Mouse (Mus musculus) megakaryocyte, embryonic 14.5 days (primary cell): ENCODE results near the gene Ccdc158. TPM values are rescaled to one million over a fixed set of nuclear protein-coding genes. Genes with fewer than 3 reads are reported as not detected.

ENCODE experiments used
- H3K27me3 ChIP-seq: replicated peaks from 2 replicates; pipeline ENCODE3; 2012; ENCODE audit warnings: inconsistent platforms
- H3K36me3 ChIP-seq: replicated peaks from 2 replicates; pipeline ENCODE3; 2012; ENCODE audit warnings: low read length, inconsistent platforms, mixed read lengths
- H3K4me1 ChIP-seq: 2 replicates; pipeline ENCODE4 v1.6.1; 2012; ENCODE audit warnings: inconsistent platforms
- H3K4me3 ChIP-seq: replicated peaks from 2 replicates; pipeline ENCODE3; 2012; ENCODE audit warnings: moderate library complexity, mild to moderate bottlenecking, inconsistent platforms
- H3K9me3 ChIP-seq: 2 replicates; pipeline ENCODE4 v1.6.1; 2012; ENCODE audit warnings: inconsistent platforms
- FLI1 ChIP-seq: IDR thresholded peaks from 2 replicates; pipeline ENCODE4 v1.6.1; 2012; ENCODE audit warnings: low read length, inconsistent platforms, mixed read lengths
- GATA1 ChIP-seq: IDR thresholded peaks from 3 replicates; pipeline ENCODE4 v1.6.1; 2012; ENCODE audit warnings: mixed read lengths, low read length, inconsistent platforms, borderline replicate concordance
- polyA plus RNA-seq: library from polyadenylated mRNA; stranded (reverse); fragments of >175 nt; gene quantifications from 2 replicates; pipeline ENCODE4 v1.2.3, GENCODE M21; 2012; ENCODE audit warnings: low replicate concordance; ENCODE audit not compliant: insufficient read depth

Ccdc158 gene
- polyA plus RNA-seq, 1 experiment, result not detected

DNA sequence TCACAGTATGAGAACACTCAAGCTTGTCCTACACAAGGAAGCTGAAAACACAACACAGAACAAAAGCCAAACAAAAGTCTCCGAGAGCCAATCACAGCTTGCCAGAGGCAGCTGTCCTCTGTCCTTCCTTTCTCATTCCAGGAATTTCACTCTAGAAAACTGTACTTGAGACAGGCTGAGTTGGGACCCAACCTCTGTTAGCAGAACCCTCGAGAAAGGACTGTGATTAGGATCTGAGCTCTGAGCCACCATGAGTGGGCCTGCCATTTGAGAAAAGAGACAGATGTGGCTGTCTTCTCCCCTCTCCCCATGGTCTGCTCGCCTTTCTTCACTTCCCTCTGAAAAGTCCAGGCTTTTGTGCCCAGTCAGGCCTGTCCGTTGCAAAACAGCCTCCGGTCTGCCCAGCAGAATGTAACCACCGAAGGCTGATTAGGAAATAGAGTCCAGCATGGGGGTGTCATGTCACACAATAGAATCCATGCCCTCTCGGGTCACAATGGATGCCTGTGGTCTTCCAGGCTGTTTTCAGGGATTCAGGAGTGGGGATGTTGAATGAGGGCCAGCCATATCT lies 32.9 kb upstream of the Ccdc158 start:
- no peaks in the 10 kb centered on the region for H3K4me1 ChIP-seq
- no peaks in the 10 kb centered on the region for H3K36me3 ChIP-seq
- no peaks in the 10 kb centered on the region for H3K27me3 ChIP-seq
- H3K4me3 ChIP-seq, result no peak overlapping the region
- TF ChIP-seq FLI1 (no peak), GATA1 (no peak)
- H3K9me3 ChIP-seq, result peaks cover 4% of the 10 kb centered on the region; the same call in 1 of the 2 replicates

DNA sequence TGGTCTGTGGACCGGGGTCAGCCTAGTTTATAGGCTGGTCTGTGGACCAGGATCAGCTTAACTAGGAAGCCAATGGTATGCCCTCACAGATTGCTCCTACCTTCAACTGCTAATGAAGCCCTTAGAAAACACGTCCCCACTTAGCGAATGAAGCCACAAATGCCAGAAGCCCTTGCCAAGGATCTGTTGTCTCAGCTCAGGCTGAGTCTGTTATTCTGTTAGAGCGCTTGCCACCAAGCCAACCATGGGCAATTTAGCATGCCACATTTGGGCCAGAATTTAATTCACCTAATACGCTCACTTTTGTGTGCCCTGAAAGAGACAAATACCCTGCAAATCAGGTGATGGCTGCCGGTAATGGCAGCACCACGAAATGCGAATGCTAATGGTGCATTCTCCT lies 28.6 kb upstream of the Ccdc158 start:
- peaks cover 4% of the 10 kb centered on the region; the same call in 1 of the 2 replicates for H3K9me3 ChIP-seq
- no peaks in the 10 kb centered on the region for H3K36me3 ChIP-seq
- TF ChIP-seq FLI1, result no peak
- TF ChIP-seq GATA1, result no peak
- H3K4me1 ChIP-seq, result no peaks in the 10 kb centered on the region
- no peak overlapping the region for H3K4me3 ChIP-seq
- peaks cover 6% of the 10 kb centered on the region for H3K27me3 ChIP-seq

DNA sequence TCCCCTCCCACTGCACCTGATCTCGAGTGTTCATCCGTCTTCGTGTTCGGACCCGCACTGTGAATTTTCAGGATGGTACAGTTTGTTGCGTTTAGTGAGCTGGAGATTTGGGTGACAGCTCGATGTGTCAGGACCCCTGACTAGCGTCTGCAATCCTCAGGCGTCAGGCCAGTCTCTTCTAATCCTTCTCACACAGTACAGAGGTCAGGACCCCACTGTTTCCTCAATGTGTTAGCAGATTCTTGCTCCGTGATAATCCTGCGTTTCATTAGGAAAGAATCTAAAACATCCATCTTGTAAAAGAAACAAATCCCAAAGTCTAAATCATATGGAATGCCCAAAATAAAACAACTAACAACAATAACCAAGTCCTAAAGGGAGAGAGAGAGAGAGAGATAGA lies 26.7 kb upstream of the Ccdc158 start:
- Histone ChIP-seq H3K27me3 (peaks cover 6% of the 10 kb centered on the region), H3K4me3 (no peak overlapping the region), H3K9me3 (peaks cover 4% of the 10 kb centered on the region; the same call in 1 of the 2 replicates), H3K4me1 (no peaks in the 10 kb centered on the region), H3K36me3 (no peaks in the 10 kb centered on the region)
- no peak for TF ChIP-seq FLI1
- no peak for TF ChIP-seq GATA1

DNA sequence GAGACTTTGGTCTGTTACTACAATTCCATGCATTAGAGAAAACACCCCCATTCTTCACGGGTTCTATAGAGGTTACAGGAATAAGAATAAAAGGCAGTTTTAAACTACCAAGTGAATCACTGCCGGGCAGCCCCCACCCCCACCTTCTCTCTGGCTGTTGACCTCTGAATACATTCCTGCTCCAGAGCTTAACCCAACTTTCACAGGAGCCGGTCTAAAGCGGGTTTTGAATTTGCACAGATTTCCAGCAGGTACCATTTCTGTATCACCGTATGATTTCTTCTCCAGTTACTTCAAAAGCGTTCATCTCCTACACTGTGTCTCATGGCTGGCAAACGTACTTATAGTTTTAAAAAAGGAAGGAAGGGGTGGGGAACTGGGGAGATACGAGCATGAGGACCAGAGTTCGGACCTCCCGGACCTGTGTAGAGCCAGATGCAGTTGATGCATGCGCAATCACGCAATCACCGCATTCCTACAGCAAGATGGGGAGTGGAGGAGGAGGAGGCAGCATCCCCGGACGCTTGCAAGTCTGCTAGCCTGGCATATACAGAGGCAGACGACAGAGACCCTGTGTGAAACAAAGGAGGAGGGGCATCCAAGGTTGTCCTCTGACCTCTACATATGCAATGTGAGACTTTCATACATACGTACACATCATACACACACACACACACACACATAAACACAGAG lies 23.9 kb upstream of the Ccdc158 start:
- TF ChIP-seq FLI1, result no peak
- TF ChIP-seq GATA1, result no peak
- H3K9me3 ChIP-seq, result 0 out of 2 replicates have a peak, but pooled peaks cover under 1% of the 10 kb centered on the region
- no peaks in the 10 kb centered on the region for H3K4me1 ChIP-seq
- no peaks in the 10 kb centered on the region for H3K36me3 ChIP-seq
- H3K27me3 ChIP-seq, result peaks cover 6% of the 10 kb centered on the region
- no peak overlapping the region for H3K4me3 ChIP-seq

DNA sequence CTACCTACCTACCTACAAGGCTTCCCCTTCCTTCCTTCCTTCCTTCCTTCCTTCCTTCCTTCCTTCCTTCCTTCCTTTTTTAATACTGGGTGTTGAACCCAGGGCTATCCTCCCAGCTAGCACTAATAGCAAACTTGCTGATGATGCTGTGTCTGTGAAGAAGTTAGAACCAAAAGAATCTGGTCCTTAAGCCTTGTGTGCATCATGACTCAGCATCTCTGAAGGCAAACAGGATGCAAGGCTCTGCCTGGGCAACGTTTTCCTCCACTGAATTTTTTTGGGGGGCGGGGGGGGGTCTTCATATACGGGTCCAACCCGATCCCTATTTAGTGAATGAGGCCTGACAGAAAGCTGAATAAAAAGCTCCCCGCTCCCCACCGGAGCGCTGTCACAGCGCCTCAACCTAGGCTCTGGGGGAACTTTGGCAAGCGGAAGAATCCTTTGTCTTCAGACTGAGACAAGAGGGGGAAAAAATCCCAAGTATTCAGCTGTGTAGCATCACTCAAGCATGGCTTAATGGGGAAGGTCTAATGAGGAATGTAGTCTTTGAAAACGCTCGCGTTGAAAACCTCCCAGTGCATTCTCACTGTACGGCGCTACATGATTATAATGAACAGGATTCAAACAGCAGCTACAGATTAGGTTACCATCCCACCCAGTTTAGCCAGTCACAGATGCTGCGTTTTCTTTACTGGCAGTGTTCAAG lies 23.2 kb upstream of the Ccdc158 start:
- TF ChIP-seq GATA1 (no peak), FLI1 (no peak)
- Histone ChIP-seq H3K4me3 (no peak overlapping the region), H3K36me3 (no peaks in the 10 kb centered on the region), H3K9me3 (peaks cover 5% of the 10 kb centered on the region), H3K4me1 (no peaks in the 10 kb centered on the region), H3K27me3 (peaks cover 6% of the 10 kb centered on the region)

DNA sequence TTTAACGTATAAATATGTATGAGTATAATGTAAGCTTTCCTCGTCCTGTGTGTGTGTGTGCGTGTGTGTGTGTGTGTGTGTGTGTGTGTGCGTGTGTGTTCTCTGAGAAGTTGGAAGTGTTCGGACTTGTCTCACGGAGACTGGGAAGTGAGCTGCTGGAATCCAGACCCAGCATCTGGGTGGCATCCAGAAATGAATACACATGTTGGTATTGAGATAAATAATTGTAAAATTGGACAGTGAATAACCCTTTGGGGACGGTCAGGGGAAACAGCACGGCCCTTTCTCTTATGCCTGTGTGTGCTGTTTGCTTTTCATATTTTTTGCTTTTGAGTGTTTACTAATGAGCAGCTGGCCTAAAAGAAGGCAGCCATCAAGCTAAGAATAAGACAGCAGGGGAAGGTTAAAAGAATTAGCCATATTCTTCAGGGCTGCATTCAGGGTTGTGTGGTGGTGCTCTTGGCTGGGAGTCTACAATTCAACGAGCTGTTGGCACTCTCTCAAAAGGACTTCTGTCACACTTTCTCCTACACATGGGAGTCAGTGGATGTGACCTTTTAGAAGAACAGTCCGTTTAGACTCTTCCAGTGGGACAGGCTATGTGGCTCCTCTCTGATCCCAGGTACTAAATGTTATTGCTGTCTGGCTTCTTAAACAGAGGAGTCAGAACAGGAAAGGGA lies 19.4 kb upstream of the Ccdc158 start:
- H3K9me3 ChIP-seq, result peaks cover 8% of the 10 kb centered on the region
- no peaks in the 10 kb centered on the region for H3K36me3 ChIP-seq
- H3K27me3 ChIP-seq, result peaks cover 3% of the 10 kb centered on the region
- no peaks in the 10 kb centered on the region for H3K4me1 ChIP-seq
- H3K4me3 ChIP-seq, result no peak overlapping the region
- TF ChIP-seq FLI1 (no peak), GATA1 (no peak)

DNA sequence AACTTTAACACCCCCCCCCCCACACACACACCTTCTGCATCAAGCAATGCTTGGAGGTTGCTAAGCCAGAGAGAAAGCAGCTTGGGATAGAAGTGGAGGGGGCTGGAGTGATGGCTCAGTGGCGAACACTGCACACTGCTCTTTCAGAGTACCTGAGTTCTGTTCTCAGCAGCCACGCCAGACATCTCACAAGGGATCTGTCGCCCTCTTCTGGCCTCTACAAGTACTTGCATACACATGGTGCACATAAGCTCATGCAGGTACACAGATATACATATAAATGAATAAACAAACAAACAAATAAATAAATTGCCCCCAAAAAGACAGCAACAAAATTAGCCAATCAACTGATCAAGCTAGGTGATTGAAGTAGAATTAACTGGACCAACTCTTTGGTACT lies 18.7 kb upstream of the Ccdc158 start:
- Histone ChIP-seq H3K27me3 (no peaks in the 10 kb centered on the region), H3K4me1 (no peaks in the 10 kb centered on the region), H3K9me3 (peaks cover 8% of the 10 kb centered on the region), H3K4me3 (no peak overlapping the region), H3K36me3 (no peaks in the 10 kb centered on the region)
- TF ChIP-seq GATA1 (no peak), FLI1 (no peak)

DNA sequence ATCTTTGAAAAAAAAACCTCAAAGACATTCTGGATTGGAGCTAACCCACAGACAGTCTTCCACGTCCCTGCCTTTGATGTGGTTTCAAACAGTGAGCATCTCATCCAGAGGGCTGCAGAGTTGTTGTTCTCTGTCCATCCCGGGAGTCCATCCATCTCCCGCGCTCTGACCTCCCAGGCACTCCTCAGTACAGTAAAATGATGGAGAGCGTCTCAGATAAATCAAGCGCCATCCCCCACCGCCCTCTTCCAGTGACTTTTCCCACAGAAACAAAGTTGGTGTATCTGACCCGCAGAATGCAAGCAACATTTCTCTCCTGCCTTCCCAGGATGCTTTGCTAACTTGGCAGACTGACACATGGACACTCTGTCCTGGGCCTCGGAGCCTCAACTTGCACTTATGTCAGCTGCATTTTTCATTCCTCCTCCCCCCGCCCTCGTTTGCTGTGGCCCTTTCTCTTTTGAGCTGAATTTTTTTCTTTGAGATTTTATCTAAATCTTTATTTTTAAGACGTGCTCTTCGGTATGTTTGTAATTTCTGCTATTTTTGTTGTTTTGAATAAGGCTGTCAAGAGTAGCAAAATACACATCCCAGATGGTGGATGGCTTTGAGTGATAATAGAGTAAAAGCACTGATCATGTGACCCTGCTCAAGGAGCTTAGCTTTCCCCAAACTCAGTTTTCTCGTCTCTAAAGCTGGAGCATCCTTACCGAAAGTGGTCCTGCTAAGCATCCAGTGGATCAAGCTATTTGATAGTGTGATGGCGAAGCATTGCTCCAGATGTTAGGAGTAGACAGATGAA lies 17.3 kb upstream of the Ccdc158 start:
- Histone ChIP-seq H3K4me1 (no peaks in the 10 kb centered on the region), H3K4me3 (no peak overlapping the region), H3K9me3 (peaks cover 8% of the 10 kb centered on the region), H3K27me3 (no peaks in the 10 kb centered on the region), H3K36me3 (no peaks in the 10 kb centered on the region)
- TF ChIP-seq FLI1 (no peak), GATA1 (no peak)

DNA sequence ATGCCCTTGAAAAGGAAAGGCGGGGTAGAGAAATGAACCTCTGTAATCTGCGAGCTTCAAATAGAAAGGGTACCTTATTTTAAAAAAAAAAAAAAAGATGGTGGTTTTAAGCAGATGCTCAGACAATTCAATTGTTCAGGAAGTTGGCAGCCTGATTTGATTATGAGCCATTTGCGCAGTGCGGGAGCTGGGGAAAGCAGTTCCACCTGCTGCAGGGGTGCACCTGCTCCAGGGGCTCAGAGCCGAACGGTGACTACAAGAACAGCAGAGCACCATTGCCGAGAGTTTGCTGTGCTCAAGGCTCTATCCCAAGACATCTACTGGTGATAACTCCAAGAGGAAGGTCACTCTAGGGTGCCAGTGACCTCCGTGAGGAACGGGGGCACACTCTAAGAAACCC lies 13.5 kb upstream of the Ccdc158 start:
- 0 out of 2 replicates have a peak, but pooled peaks cover under 1% of the 10 kb centered on the region for H3K4me1 ChIP-seq
- no peaks in the 10 kb centered on the region for H3K36me3 ChIP-seq
- peaks cover 10% of the 10 kb centered on the region for H3K27me3 ChIP-seq
- no peak overlapping the region for H3K4me3 ChIP-seq
- peaks cover 3% of the 10 kb centered on the region; the same call in 1 of the 2 replicates for H3K9me3 ChIP-seq
- TF ChIP-seq GATA1, result no peak
- TF ChIP-seq FLI1, result no peak
